Mouse (Mus musculus) heart, embryonic 11.5 days (tissue): ENCODE results near the gene Cpa3. TPM values are rescaled to one million over a fixed set of nuclear protein-coding genes. Genes with fewer than 3 reads are reported as not detected.

Source experiments
- ATAC-seq: fragments of 200-750 bp; cut with Nextera tagmentation; replicated peaks from 2 replicates; pipeline ENCODE4 v1.8.0; 2017; ENCODE audit warnings: moderate library complexity; ENCODE audit not compliant: insufficient number of reproducible peaks, low FRiP score, low TSS enrichment
- H3K27ac ChIP-seq: fragments of 300-500 bp; sonication (generic); 2 replicates; pipeline ENCODE4 v1.5.1; 2014; ENCODE audit warnings: mild to moderate bottlenecking, low read depth, low read length
- H3K27me3 ChIP-seq: fragments of 300-500 bp; sonication (generic); 2 replicates; pipeline ENCODE4 v1.6.1; 2014; ENCODE audit warnings: mild to moderate bottlenecking, low read length, mixed read lengths; ENCODE audit not compliant: control insufficient read depth, insufficient read depth
- H3K36me3 ChIP-seq: fragments of 300-500 bp; sonication (generic); 2 replicates; pipeline ENCODE4 v1.6.1; 2014; ENCODE audit warnings: mild to moderate bottlenecking, low read length, moderate library complexity, mixed read lengths; ENCODE audit not compliant: control insufficient read depth, insufficient read depth
- H3K4me1 ChIP-seq: fragments of 300-500 bp; sonication (generic); 2 replicates; pipeline ENCODE4 v1.6.1; 2014; ENCODE audit warnings: low read length; ENCODE audit not compliant: control insufficient read depth, insufficient read depth
- H3K4me2 ChIP-seq: fragments of 300-500 bp; sonication (generic); 2 replicates; pipeline ENCODE4 v1.6.1; 2014; ENCODE audit warnings: mild to moderate bottlenecking, moderate library complexity
- H3K4me3 ChIP-seq: fragments of 300-500 bp; sonication (generic); 2 replicates; pipeline ENCODE4 v1.5.1; 2014; ENCODE audit warnings: low read depth, low read length
- H3K9ac ChIP-seq: fragments of 300-500 bp; sonication (generic); 2 replicates; pipeline ENCODE4 v1.6.1; 2014; ENCODE audit warnings: mild to moderate bottlenecking, low read depth, low read length, moderate library complexity
- H3K9me3 ChIP-seq: fragments of 300-500 bp; sonication (generic); replicated peaks from 2 replicates; pipeline ENCODE4 v1.6.1; 2016; ENCODE audit warnings: low read length; ENCODE audit not compliant: control insufficient read depth
- WGBS: fragments of 180-500 bp; shearing (Covaris S2); extraction: QIAGEN DNeasy Blood & Tissue Kit; methylation state at CpG from one replicate; pipeline ENCODE4 v1.1.7; 2014; ENCODE audit not compliant: insufficient replicate concordance; 5-methylcytosine and 5-hydroxymethylcytosine counted together
- polyA plus RNA-seq: library from polyadenylated mRNA; unstranded; fragments of >200 nt; fragmentation: Nextera tagmentation; extraction: Ambion mirVana; gene quantifications from 2 replicates; pipeline ENCODE4 v1.2.1, GENCODE M21; 2014

The Cpa3 gene
- polyA plus RNA-seq, 1 experiment from 2014 or later = 0.46 TPM

DNA sequence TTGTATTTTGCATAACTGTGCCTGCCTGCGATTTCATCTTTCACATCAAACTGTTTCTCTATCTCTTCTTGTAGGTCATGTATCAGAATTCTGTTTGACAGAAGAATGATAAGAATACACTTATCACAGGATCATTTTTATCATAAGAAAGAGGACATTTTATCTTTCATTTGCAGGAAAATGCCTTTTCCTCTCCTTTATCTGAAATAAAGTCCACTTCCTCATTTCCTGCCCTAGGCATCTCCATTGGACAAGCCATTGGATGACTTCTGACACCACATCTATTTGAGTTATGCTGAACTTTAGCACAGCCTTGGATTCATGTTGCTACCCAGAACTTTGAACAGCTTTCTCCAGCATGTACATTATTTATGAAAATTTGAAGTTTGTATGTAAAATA, 13.0 kb downstream of the Cpa3 start:
- Histone ChIP-seq H3K36me3 (no peaks in the 10 kb centered on the region), H3K27ac (no peak overlapping the region), H3K4me1 (no peaks in the 10 kb centered on the region), H3K9ac (no peak overlapping the region), H3K27me3 (no peaks in the 10 kb centered on the region), H3K4me3 (no peak overlapping the region), H3K9me3 (no peaks in the 10 kb centered on the region), H3K4me2 (no peak overlapping the region)
- 80% methylated on average over 1 of the region's 1 CpGs for WGBS
- ATAC-seq = no peak

DNA sequence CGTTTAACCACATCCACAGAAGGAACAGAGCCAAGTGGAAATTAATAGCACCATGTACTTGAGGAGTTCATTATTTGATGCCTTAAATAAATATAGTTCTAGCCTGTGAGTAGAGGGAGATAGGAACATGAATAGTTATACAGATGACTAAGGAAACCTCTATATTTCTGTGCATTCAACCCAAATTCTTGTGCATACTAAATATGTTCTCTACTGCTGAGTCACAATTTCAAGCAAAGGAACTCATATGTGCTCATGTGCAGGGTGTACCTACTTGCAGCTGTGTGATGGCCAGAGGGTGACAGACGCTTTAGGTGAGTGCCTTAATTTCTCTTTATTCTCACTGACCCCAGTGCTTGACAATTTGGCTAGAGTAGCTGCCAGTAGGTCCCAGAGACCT, 16.6 kb downstream of the Cpa3 start:
- H3K36me3 ChIP-seq = no peaks in the 10 kb centered on the region
- no peaks in the 10 kb centered on the region for H3K4me1 ChIP-seq
- no peak overlapping the region for H3K4me3 ChIP-seq
- H3K27me3 ChIP-seq = no peaks in the 10 kb centered on the region
- H3K27ac ChIP-seq = no peak overlapping the region
- H3K9me3 ChIP-seq = no peaks in the 10 kb centered on the region
- H3K9ac ChIP-seq = no peak overlapping the region
- ATAC-seq = no peak
- 68% methylated on average over 2 of the region's 2 CpGs for WGBS
- H3K4me2 ChIP-seq = no peak overlapping the region

DNA sequence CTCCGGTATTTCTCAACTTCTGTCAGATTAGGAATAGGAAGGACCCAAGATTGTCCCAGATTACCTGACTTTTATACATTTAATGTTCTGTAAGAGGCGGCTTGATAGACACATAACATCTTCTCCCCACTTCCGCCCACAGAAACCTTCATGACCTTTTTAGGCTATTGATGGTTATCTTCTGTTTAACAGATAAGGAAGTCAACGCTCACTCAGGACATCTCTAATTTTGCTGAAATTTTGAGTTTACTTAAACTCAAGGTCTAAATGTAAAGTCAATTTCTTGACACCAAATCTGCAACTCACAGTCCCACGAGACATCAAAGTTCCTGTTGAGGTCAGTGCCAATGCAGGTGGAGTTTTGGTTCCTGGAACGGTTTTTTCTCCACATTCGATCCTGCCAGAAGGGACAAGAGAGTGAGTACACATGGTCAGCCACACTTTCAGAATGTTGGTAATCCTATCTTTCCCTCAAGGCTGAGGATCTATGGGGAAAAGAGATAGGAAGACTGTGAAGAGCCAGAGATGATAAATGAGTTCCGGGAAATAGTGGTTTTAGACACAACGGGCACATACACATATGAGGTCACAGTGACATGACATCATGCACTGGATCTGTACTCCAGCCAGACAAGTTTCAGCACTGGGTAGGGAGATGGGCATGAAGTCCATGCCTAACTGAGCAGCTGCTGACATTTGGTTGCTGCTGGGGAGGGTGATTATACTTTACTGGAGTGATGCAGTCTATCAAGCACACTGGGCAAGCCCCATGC, 18.9 kb downstream of the Cpa3 start:
- H3K4me3 ChIP-seq = no peak overlapping the region
- WGBS = 77% methylated on average over 9 of the region's 9 CpGs
- H3K36me3 ChIP-seq = no peaks in the 10 kb centered on the region
- no peak overlapping the region for H3K4me2 ChIP-seq
- H3K9ac ChIP-seq = no peak overlapping the region
- H3K9me3 ChIP-seq = no peaks in the 10 kb centered on the region
- no peaks in the 10 kb centered on the region for H3K4me1 ChIP-seq
- ATAC-seq = no peak
- H3K27me3 ChIP-seq = no peaks in the 10 kb centered on the region
- H3K27ac ChIP-seq = no peak overlapping the region

DNA sequence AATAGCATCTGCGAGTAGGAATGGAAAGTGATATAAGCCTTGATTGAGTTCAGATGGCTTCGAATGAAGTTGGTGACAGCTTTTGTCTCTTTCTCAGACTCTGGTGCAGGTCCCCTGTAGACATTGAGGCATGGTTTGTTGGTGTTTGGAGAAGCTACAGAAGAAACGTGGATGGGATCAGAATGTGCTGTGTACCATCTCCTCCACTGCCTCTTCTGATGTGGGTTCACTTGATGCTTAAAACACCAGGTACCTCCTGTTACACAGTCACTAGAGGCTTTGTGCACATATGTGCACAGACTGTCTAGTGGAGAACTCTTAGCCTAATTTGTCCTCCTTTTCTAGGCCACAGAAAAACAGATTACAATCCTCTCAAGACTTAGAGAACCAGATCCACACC, 19.8 kb downstream of the Cpa3 start:
- WGBS = 71% methylated on average over 3 of the region's 3 CpGs
- H3K27ac ChIP-seq = no peak overlapping the region
- no peak overlapping the region for H3K4me3 ChIP-seq
- no peaks in the 10 kb centered on the region for H3K4me1 ChIP-seq
- no peaks in the 10 kb centered on the region for H3K36me3 ChIP-seq
- H3K9me3 ChIP-seq = no peaks in the 10 kb centered on the region
- H3K27me3 ChIP-seq = no peaks in the 10 kb centered on the region
- no peak for ATAC-seq
- H3K9ac ChIP-seq = no peak overlapping the region
- H3K4me2 ChIP-seq = no peak overlapping the region

DNA sequence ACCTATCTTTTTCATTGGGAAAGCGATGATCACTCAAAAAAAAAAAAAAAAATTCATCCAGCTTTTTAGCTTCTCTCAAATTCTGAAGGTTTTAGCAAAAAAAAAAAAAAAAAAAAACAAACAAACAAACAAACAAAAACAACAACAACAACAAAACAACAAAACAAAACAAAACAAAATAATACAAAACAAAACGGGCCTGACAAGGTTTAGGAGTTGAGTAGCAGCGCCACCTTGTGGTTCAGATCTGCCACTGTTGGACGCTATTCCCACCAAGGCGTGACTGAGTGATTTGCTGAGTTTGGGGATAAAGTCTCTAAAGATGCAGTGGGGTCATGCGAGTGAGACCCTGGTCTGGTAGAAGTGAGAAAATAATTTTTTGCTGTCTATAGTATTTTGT, 43.1 kb downstream of the Cpa3 start:
- ATAC-seq = no peak
- Histone ChIP-seq H3K9ac (no peak overlapping the region), H3K27me3 (no peaks in the 10 kb centered on the region), H3K36me3 (no peaks in the 10 kb centered on the region), H3K4me3 (no peak overlapping the region), H3K9me3 (no peaks in the 10 kb centered on the region), H3K27ac (no peak overlapping the region), H3K4me2 (no peak overlapping the region), H3K4me1 (0 out of 2 replicates have a peak, but pooled peaks cover 3% of the 10 kb centered on the region)
- WGBS = 29% methylated on average over 6 of the region's 6 CpGs

DNA sequence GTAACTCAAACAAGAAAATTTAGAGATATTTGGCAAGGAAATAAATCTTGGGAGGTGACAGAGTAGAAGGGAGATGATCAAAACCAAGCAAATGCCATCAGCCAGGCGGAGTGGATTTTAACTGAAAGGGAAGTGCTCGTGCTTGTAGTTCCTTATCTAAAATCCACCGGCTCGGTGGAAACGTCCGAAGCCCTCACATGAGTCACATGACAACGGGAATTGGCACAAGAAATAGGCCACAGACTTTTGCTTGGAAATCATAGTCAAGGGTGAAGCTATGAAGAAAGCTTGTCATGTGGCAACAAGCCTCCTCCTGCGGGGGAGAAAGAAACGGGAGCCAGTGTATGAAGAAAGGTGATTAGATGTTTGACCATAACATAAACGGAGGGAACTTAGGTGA, 44.1 kb downstream of the Cpa3 start:
- H3K9me3 ChIP-seq = no peaks in the 10 kb centered on the region
- 0 out of 2 replicates have a peak, but pooled peaks cover 3% of the 10 kb centered on the region for H3K4me1 ChIP-seq
- H3K27me3 ChIP-seq = no peaks in the 10 kb centered on the region
- no peak overlapping the region for H3K9ac ChIP-seq
- peak overlapping the region; percentile 3; the same call in 1 of the 2 replicates for H3K4me2 ChIP-seq
- H3K27ac ChIP-seq = no peak overlapping the region
- no peak overlapping the region for H3K4me3 ChIP-seq
- no peaks in the 10 kb centered on the region for H3K36me3 ChIP-seq
- ATAC-seq = no peak
- WGBS = 40% methylated on average over 10 of the region's 10 CpGs

DNA sequence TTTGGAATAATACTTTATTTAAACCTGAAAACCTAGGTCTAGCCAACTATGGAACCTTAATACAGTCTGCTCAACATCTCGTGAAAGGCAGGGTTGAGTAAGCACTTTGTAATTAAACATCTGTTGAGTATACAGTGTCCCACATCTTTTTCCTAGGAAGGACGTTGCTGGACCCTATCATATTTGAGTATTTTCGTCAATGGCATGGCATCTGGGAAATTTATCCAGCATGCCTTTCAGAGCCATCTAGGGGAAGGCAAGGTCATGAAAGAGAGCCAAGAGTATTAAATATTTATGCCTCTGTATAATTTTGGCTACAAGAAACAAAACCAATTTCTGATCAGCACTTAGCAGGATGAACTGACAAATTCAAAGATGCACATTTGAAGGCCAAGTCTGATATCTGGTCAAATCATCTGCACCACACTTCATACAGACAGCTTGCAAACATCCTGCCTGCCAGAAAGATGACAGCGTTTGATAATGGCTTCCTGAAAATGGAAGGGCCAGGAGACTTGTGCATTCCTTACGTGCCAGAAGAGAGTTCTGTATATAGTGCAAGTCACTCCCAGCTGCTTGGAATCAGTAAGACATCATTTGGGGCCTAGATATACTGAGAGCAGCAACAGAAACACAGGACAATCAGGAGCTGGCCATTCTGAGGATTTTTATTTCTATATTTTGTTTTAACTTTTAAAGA, 52.9 kb downstream of the Cpa3 start:
- no peak overlapping the region for H3K27ac ChIP-seq
- no peaks in the 10 kb centered on the region for H3K27me3 ChIP-seq
- no peak overlapping the region for H3K9ac ChIP-seq
- H3K4me2 ChIP-seq = no peak overlapping the region
- no peak overlapping the region for H3K4me3 ChIP-seq
- H3K9me3 ChIP-seq = no peaks in the 10 kb centered on the region
- no peak; the same call in 1 of the 2 replicates for ATAC-seq
- H3K36me3 ChIP-seq = no peaks in the 10 kb centered on the region
- H3K4me1 ChIP-seq = peaks cover 6% of the 10 kb centered on the region; the same call in 1 of the 2 replicates
- WGBS = 22% methylated on average over 5 of the region's 5 CpGs

DNA sequence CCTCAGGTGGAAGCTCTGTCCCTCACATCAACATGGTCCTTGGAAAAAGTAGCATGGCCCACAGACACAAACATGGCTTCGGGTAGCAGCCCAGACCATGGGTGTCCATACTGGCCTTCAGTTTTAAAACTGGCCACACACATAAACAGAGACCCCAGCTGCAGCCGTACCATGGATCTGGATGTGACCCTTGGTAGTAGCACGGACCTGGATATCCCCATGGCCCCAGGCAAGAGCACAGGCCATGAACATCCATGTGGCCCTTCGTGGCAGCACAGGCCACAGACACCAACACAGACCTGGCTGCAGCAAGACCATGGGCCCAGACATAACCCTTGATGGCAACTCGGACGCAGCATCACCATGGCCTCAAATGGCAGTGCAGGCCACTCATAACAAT, 69.6 kb downstream of the Cpa3 start:
- Histone ChIP-seq H3K36me3 (no peaks in the 10 kb centered on the region), H3K27ac (no peak overlapping the region), H3K9ac (no peak overlapping the region), H3K4me3 (no peak overlapping the region), H3K4me1 (no peaks in the 10 kb centered on the region), H3K27me3 (no peaks in the 10 kb centered on the region), H3K4me2 (no peak overlapping the region), H3K9me3 (no peaks in the 10 kb centered on the region)
- 81% methylated on average over 6 of the region's 6 CpGs for WGBS
- no peak for ATAC-seq
